Mouse (Mus musculus) CH12.LX (cell line): Measurements from ENCODE around the gene Rps6ka1. TPM values are rescaled to one million over a fixed set of nuclear protein-coding genes. Genes with fewer than 3 reads are reported as not detected.
"Not testable (repeated sequence)": the region's sequence is repeated elsewhere in the genome, so short reads cannot be mapped to it uniquely, and the experiment has no call there.

Source experiments
- DNase-seq: peaks from one replicate; pipeline ENCODE4 v3.0.0-alpha.2; 2013; ENCODE audit errors: extremely low read depth
- H3K27ac ChIP-seq: 2 replicates; pipeline ENCODE4 v1.5.1; 2012; ENCODE audit warnings: low read depth, mild to moderate bottlenecking, control low read depth, moderate library complexity; ENCODE audit not compliant: insufficient read depth
- H3K27me3 ChIP-seq: replicated peaks from 2 replicates; pipeline ENCODE3; 2012; ENCODE audit warnings: inconsistent platforms
- H3K36me3 ChIP-seq, 2 experiments: replicated peaks in 1 of 2; 2 replicates each; pipeline versions ENCODE3 to v1.6.1; 2012; ENCODE audit warnings: inconsistent platforms in 1 of 2, low read length in 1 of 2, mild to moderate bottlenecking in 1 of 2, mixed read lengths in 1 of 2, moderate library complexity in 1 of 2; ENCODE audit not compliant: control insufficient read depth in 1 of 2, insufficient read depth in 1 of 2
- H3K4me1 ChIP-seq, 2 experiments: 2 replicates each; pipeline ENCODE4 v1.6.1; 2012; ENCODE audit warnings: inconsistent platforms in 1 of 2, moderate library complexity in 1 of 2; ENCODE audit not compliant: insufficient read depth in 2 of 2, control insufficient read depth in 1 of 2
- H3K4me2 ChIP-seq: 2 replicates; pipeline ENCODE4 v1.6.1; 2012; ENCODE audit warnings: low read depth, mild to moderate bottlenecking, control low read depth; ENCODE audit not compliant: poor library complexity, insufficient read depth, severe bottlenecking
- H3K4me3 ChIP-seq, 3 experiments: fragments of 150-350 bp in 1 of 3; sonication (generic) in 1 of 3; replicated peaks in 1 of 3; 2 replicates each; pipeline versions ENCODE3 to v1.5.1; 2011 to 2012; ENCODE audit warnings: low read depth in 2 of 3, low read length in 2 of 3, mild to moderate bottlenecking in 2 of 3, moderate library complexity in 2 of 3, control low read depth in 1 of 3, improper control_type of control experiment in 1 of 3, inconsistent platforms in 1 of 3, mixed read lengths in 1 of 3; ENCODE audit not compliant: poor library complexity in 1 of 3
- H3K79me2 ChIP-seq: replicated peaks from 2 replicates; pipeline ENCODE4 v1.6.1; 2012; ENCODE audit warnings: mild to moderate bottlenecking, moderate library complexity; ENCODE audit not compliant: control insufficient read depth, poor library complexity, insufficient read depth, severe bottlenecking; ENCODE audit errors: extremely low read depth
- H3K9ac ChIP-seq: 2 replicates; pipeline ENCODE4 v1.6.1; 2012; ENCODE audit warnings: low read depth, mild to moderate bottlenecking, control low read depth, moderate library complexity; ENCODE audit not compliant: insufficient read depth
- H3K9me3 ChIP-seq: replicated peaks from 2 replicates; pipeline ENCODE3; 2012; ENCODE audit warnings: low read length, inconsistent platforms, mixed read lengths
- CHD2 ChIP-seq: IDR thresholded peaks from 2 replicates; pipeline ENCODE4 v1.6.1; 2011; ENCODE audit warnings: low read length, improper control_type of control experiment
- CTCF ChIP-seq, 2 experiments: IDR thresholded peaks in 1 of 2; conservative IDR thresholded peaks in 1 of 2; 2 replicates each; pipeline ENCODE4 v1.5.1; 2011 to 2012; ENCODE audit warnings: low read depth in 2 of 2, low read length in 2 of 2, improper control_type of control experiment in 1 of 2, inconsistent platforms in 1 of 2, mild to moderate bottlenecking in 1 of 2, moderate library complexity in 1 of 2
- E2F4 ChIP-seq: IDR thresholded peaks from 2 replicates; pipeline ENCODE4 v1.6.1; 2011; ENCODE audit warnings: low read depth, low read length, improper control_type of control experiment; ENCODE audit not compliant: insufficient replicate concordance
- ELF1 ChIP-seq: IDR thresholded peaks from 2 replicates; pipeline ENCODE4 v1.6.1; 2014; ENCODE audit warnings: low read depth, mild to moderate bottlenecking, inconsistent platforms, low read length, improper control_type of control experiment
- EP300 ChIP-seq: IDR thresholded peaks from 2 replicates; pipeline ENCODE4 v1.6.1; 2011; ENCODE audit warnings: low read length, improper control_type of control experiment
- ETS1 ChIP-seq: conservative IDR thresholded peaks from 2 replicates; pipeline ENCODE4 v1.6.1; 2012; ENCODE audit warnings: low read depth, mild to moderate bottlenecking, inconsistent platforms, low read length, improper control_type of control experiment, moderate library complexity
- GABPA ChIP-seq: IDR thresholded peaks from 2 replicates; pipeline ENCODE4 v1.6.1; 2012; ENCODE audit warnings: low read depth, low read length, improper control_type of control experiment, inconsistent platforms; ENCODE audit not compliant: insufficient replicate concordance
- IRF4 ChIP-seq: IDR thresholded peaks from 2 replicates; pipeline ENCODE4 v1.6.1; 2014; ENCODE audit warnings: low read depth, mild to moderate bottlenecking, inconsistent platforms, low read length, improper control_type of control experiment
- JUN ChIP-seq: IDR thresholded peaks from 2 replicates; pipeline ENCODE4 v1.6.1; 2011; ENCODE audit warnings: low read depth, mild to moderate bottlenecking, low read length, improper control_type of control experiment, moderate library complexity; ENCODE audit not compliant: insufficient read depth
- JUND ChIP-seq: conservative IDR thresholded peaks from 2 replicates; pipeline ENCODE4 v1.6.1; 2011; ENCODE audit warnings: low read depth, low read length, improper control_type of control experiment
- MAZ ChIP-seq: IDR thresholded peaks from 2 replicates; pipeline ENCODE4 v1.6.1; 2012; ENCODE audit warnings: low read depth, mild to moderate bottlenecking, inconsistent platforms, low read length, improper control_type of control experiment, moderate library complexity
- MXI1 ChIP-seq: IDR thresholded peaks from 2 replicates; pipeline ENCODE4 v1.6.1; 2011; ENCODE audit warnings: mild to moderate bottlenecking, low read depth, low read length, improper control_type of control experiment
- MYC ChIP-seq: IDR thresholded peaks from 2 replicates; pipeline ENCODE4 v1.6.1; 2011; ENCODE audit warnings: low read depth, mild to moderate bottlenecking, improper control_type of control experiment, low read length
- NELFE ChIP-seq: IDR thresholded peaks from 2 replicates; pipeline ENCODE4 v1.6.1; 2011; ENCODE audit warnings: low read depth, low read length, improper control_type of control experiment
- NRF1 ChIP-seq: IDR thresholded peaks from 2 replicates; pipeline ENCODE4 v1.6.1; 2014; ENCODE audit warnings: low read depth, mild to moderate bottlenecking, inconsistent platforms, low read length, improper control_type of control experiment, moderate library complexity
- POLR2A ChIP-seq: IDR thresholded peaks from 2 replicates; pipeline ENCODE4 v1.6.1; 2011; ENCODE audit warnings: low read depth, mild to moderate bottlenecking, improper control_type of control experiment, low read length
- POLR2AphosphoS2 ChIP-seq: IDR thresholded peaks from 2 replicates; pipeline ENCODE4 v1.6.1; 2011; ENCODE audit warnings: low read depth, low read length, improper control_type of control experiment
- RCOR1 ChIP-seq: conservative IDR thresholded peaks from 2 replicates; pipeline ENCODE4 v1.6.1; 2012; ENCODE audit warnings: low read depth, mild to moderate bottlenecking, inconsistent platforms, low read length, improper control_type of control experiment
- SMC3 ChIP-seq: IDR thresholded peaks from 2 replicates; pipeline ENCODE4 v1.6.1; 2011; ENCODE audit warnings: low read depth, low read length, improper control_type of control experiment
- TBP ChIP-seq: conservative IDR thresholded peaks from 2 replicates; pipeline ENCODE4 v1.6.1; 2011; ENCODE audit warnings: low read depth, low read length, improper control_type of control experiment
- TCF12 ChIP-seq: IDR thresholded peaks from 2 replicates; pipeline ENCODE4 v1.6.1; 2014; ENCODE audit warnings: low read depth, mild to moderate bottlenecking, inconsistent platforms, low read length, improper control_type of control experiment
- UBTF ChIP-seq: IDR thresholded peaks from 2 replicates; pipeline ENCODE4 v1.6.1; 2012; ENCODE audit warnings: low read depth, mild to moderate bottlenecking, inconsistent platforms, low read length, improper control_type of control experiment, moderate library complexity
- USF2 ChIP-seq: conservative IDR thresholded peaks from 2 replicates; pipeline ENCODE4 v1.6.1; 2011; ENCODE audit warnings: low read depth, low read length, improper control_type of control experiment
- ZKSCAN1 ChIP-seq: IDR thresholded peaks from 2 replicates; pipeline ENCODE4 v1.6.1; 2012; ENCODE audit warnings: low read depth, inconsistent platforms, low read length, improper control_type of control experiment, borderline replicate concordance
- dilution Hi-C: fragments of 300-500 bp; cut with MboI; formaldehyde crosslinking; loops from 2 replicates; pipeline ENCODE4 v1.14.3; 2020; ENCODE audit warnings: low sequenced_read_pairs; ENCODE audit not compliant: extremely low pct_unique_long_range_greater_than_20kb, extremely low pct_ligation_motif_present
- in situ Hi-C: fragments of 300-500 bp; cut with MboI; formaldehyde crosslinking; loops from 3 replicates; pipeline ENCODE4 v1.14.3; 2019; ENCODE audit warnings: low sequenced_read_pairs, low pct_ligation_motif_present, low pct_unique_long_range_greater_than_20kb, mixed read lengths
- polyA plus RNA-seq: library from polyadenylated mRNA; unstranded; fragments of >175 nt; gene quantifications from 2 replicates; pipeline ENCODE4 v1.2.1, GENCODE M21; 2012; ENCODE audit warnings: low read depth; ENCODE audit not compliant: insufficient read length
- total RNA-seq, 2 experiments: library from RNA; depleted of rRNA; stranded (reverse); fragments of 300-350 nt in 1 of 2; fragments of >200 nt in 1 of 2; gene quantifications; 2 replicates each; pipeline ENCODE4 v1.2.3; 2012 to 2014

Gene Rps6ka1
- total and polyA plus RNA-seq, 3 experiments = 72.5 to 130 (median 123) TPM

DNA sequence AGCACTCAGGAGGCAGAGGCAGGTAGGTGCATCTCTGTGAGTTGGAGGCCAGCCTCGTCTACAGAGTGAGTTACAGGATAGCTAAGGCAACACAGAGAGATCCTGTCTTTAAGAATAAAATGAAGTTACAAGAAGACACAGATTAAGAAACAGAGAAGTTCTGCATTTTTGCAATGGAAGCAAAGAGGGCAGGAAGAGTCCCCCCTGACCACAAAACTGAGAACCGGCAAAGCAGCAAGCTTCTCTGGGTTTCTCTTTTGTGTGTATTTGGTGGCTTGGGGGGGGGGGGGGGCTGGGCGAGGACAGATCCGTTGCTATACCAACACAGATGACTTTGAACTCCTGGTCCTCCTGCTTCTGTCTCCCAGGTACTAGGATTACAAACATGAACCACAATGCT is 19.5 kb upstream of the Rps6ka1 start:
- Histone ChIP-seq H3K9me3 (no peaks in the 10 kb centered on the region), H3K4me1 (peaks cover 0 to 7% of the 10 kb centered on the region in 2 experiments; a peak in 2 of 4 replicates), H3K27me3 (no peaks in the 10 kb centered on the region), H3K79me2 (no peaks in the 10 kb centered on the region), H3K27ac (no peak overlapping the region), H3K4me2 (no peak overlapping the region), H3K4me3 (no peak overlapping the region), H3K36me3 (no peaks in the 10 kb centered on the region), H3K9ac (no peak overlapping the region)
- no peak for DNase-seq
- TF ChIP-seq E2F4 (no peak), CHD2 (no peak), ELF1 (no peak), POLR2A (no peak), SMC3 (no peak), ETS1 (no peak), CTCF (conservative IDR thresholded peaks at IDR 0.05 in 1 of 2, IDR thresholded peaks at IDR 0.05 in 1 of 2; ENCODE audit: low read depth in 2 of 2, low read length in 2 of 2) (no peak), POLR2AphosphoS2 (no peak), NRF1 (no peak), IRF4 (no peak), ZKSCAN1 (no peak)
- in situ Hi-C loops (no loop called here), dilution Hi-C loops (no loop called here)

DNA sequence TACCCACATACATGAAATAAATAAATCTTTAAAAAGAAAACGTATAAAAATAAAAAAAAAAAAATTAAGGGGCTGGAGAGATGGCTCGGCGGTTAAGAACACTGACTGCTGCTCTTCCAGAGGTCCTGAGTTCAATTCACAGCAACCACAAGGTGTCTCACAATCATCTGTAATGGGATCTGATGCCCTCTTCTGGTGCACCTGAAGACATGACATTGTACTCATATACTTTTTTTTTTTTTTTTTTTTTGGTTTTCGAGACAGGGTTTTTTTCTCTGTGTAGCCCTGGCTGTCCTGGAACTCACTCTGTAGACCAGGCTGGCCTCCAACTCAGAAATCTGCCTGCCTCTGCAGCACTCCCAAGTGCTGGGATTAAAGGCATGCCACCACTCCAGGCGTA is 18.7 kb upstream of the Rps6ka1 start:
- H3K4me2 ChIP-seq, dilution Hi-C loops, in situ Hi-C loops, H3K27ac ChIP-seq, H3K36me3 ChIP-seq, H3K9ac ChIP-seq, H3K4me3 ChIP-seq, H3K27me3 ChIP-seq, H3K4me1 ChIP-seq, DNase-seq, H3K79me2 ChIP-seq, H3K9me3 ChIP-seq: not testable (repeated sequence)
- TF ChIP-seq CTCF (conservative IDR thresholded peaks at IDR 0.05 in 1 of 2, IDR thresholded peaks at IDR 0.05 in 1 of 2; ENCODE audit: low read depth in 2 of 2, low read length in 2 of 2) = peak in 1 of 2 experiments; percentile 5; a peak in 1 of 4 replicates

DNA sequence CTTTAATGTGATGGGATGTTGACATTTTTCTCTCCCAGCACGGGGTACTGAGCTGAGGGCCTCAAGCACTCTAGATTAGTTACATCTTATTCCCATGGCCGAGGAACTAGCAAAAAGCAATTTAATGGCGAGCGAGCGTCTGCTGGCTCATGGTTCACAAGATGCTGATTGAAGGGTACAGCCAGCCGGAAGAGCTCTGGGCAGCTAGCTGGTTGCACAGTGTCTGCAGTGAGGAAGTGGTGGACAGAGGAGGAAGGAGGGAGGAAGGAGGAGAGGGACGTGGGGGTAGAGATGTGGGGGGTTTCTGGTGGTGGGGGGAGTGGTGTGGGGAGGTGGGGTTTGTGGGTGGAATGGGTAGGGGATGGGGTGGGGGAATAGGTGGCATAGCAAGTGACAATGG is 17.6 kb upstream of the Rps6ka1 start:
- DNase-seq = no peak
- in situ Hi-C loops (no loop called here), dilution Hi-C loops (no loop called here)
- Histone ChIP-seq H3K36me3 (no peaks in the 10 kb centered on the region), H3K9ac (no peak overlapping the region), H3K27ac (no peak overlapping the region), H3K9me3 (no peaks in the 10 kb centered on the region), H3K27me3 (no peaks in the 10 kb centered on the region), H3K4me2 (no peak overlapping the region), H3K4me1 (peaks cover 0 to 10% of the 10 kb centered on the region in 2 experiments; a peak in 2 of 4 replicates), H3K4me3 (no peak overlapping the region), H3K79me2 (no peaks in the 10 kb centered on the region)
- TF ChIP-seq POLR2A (no peak), EP300 (no peak), JUND (no peak), SMC3 (no peak), TCF12 (no peak), MAZ (no peak), JUN (no peak), MXI1 (no peak), UBTF (no peak), TBP (no peak), ZKSCAN1 (no peak), MYC (no peak), GABPA (no peak), NELFE (no peak), RCOR1 (no peak), USF2 (no peak)
